Mouse (Mus musculus) forebrain, embryonic 10.5 days (tissue): Measurements from ENCODE around the gene Mindy2. TPM values are rescaled to one million over a fixed set of nuclear protein-coding genes. Genes with fewer than 3 reads are reported as not detected.
A peak's percentile ranks its signal among the peaks of the same experiment; 100 is the strongest.

Experiments used
- DNase-seq: peaks from one replicate; pipeline ENCODE4 v3.0.0-alpha.2; 2017; ENCODE audit warnings: low spot score; ENCODE audit errors: extremely low spot score
- H3K27ac ChIP-seq: fragments of 300-500 bp; sonication (generic); 2 replicates; pipeline ENCODE4 v1.5.1; 2016; ENCODE audit warnings: mild to moderate bottlenecking
- H3K27me3 ChIP-seq: fragments of 300-500 bp; sonication (generic); 2 replicates; pipeline ENCODE4 v1.6.1; 2016; ENCODE audit warnings: mild to moderate bottlenecking; ENCODE audit not compliant: poor library complexity, severe bottlenecking
- H3K36me3 ChIP-seq: fragments of 300-500 bp; sonication (generic); replicated peaks from 2 replicates; pipeline ENCODE4 v1.6.1; 2016; ENCODE audit warnings: mild to moderate bottlenecking, moderate library complexity
- H3K4me1 ChIP-seq: fragments of 300-500 bp; sonication (generic); 2 replicates; pipeline ENCODE4 v1.6.1; 2016
- H3K4me3 ChIP-seq: fragments of 300-500 bp; sonication (generic); 2 replicates; pipeline ENCODE4 v1.5.1; 2016; ENCODE audit warnings: mild to moderate bottlenecking, moderate library complexity
- H3K9me3 ChIP-seq: fragments of 300-500 bp; sonication (generic); 2 replicates; pipeline ENCODE4 v1.6.1; 2016; ENCODE audit warnings: mild to moderate bottlenecking, moderate library complexity
- WGBS: fragments of 180-500 bp; shearing (Covaris S2); methylation state at CpG from one replicate; pipeline ENCODE4 v1.1.7; 2016; 5-methylcytosine and 5-hydroxymethylcytosine counted together
- polyA plus RNA-seq: library from polyadenylated mRNA; unstranded; fragments of >200 nt; fragmentation: Nextera tagmentation; extraction: Ambion mirVana; gene quantifications from 2 replicates; pipeline ENCODE4 v1.2.1, GENCODE M21; 2016

Mindy2 gene
- polyA plus RNA-seq, 1 experiment from 2014 or later: 4.2 TPM

DNA sequence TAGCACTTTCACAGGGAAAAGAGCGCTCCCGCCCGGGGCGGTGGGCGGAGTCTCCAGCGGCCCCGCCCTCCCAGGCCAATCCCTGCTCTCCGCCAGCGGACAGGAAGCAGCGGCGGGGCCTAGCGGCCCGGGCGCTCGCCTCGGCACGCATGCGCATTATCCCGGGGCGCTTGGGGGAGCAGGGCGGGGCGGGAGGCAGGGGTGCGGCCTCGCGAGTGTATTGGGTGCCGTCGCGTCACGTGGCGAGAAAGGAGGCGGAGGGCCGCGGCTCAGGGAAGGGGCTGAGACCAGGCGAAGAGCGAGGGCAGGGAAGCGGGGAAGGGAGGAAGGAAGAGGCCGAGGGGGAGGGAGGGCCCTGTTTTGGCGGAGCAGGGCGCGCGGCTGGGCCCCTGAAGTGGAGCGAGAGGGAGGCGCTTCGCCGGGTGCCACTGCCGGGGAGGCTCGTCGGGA, 21.7 kb upstream of the Mindy2 start, which contains the start of gene Adam10:
Gene Adam10 (plus strand): TSS at position 316 of the 450 bp plus-strand sequence.
- no peaks in the 10 kb centered on the region for H3K27me3 ChIP-seq
- peak within 1 kb of the TSS; percentile 97 for H3K4me3 ChIP-seq
- H3K9me3 ChIP-seq: no peaks in the 10 kb centered on the region
- peak within 1 kb of the TSS; percentile 97 for H3K27ac ChIP-seq
- under 1% methylated on average over 44 of the region's 48 CpGs for WGBS
- peaks cover 28% of the 10 kb centered on the region for H3K4me1 ChIP-seq
- peak; percentile 99 for DNase-seq
- no peaks in the 10 kb centered on the region for H3K36me3 ChIP-seq

DNA sequence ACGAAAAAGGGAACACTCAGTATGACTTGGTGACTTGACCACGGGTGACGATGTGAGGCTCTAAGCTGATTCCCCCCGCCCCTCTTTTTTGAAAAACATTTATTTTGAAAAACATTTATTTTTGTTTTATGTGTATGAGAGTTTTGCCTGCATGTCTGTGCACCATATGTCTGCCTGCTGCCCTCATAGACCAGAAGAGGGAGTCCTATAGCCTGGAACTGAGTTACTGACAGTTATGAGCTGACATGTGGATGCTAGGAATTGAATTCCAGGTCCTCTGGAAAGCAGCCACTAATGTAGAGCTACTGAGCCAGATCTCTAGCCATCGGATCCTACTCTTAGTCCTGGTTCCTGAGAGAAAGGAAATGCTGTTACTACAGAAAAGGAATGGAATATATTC, 19.0 kb upstream of the Mindy2 start:
- H3K9me3 ChIP-seq: no peaks in the 10 kb centered on the region
- H3K36me3 ChIP-seq: no peaks in the 10 kb centered on the region
- H3K4me3 ChIP-seq: no peak overlapping the region
- 83% methylated on average over 5 of the region's 5 CpGs for WGBS
- H3K4me1 ChIP-seq: peaks cover 23% of the 10 kb centered on the region
- no peak overlapping the region for H3K27ac ChIP-seq
- no peak for DNase-seq
- no peaks in the 10 kb centered on the region for H3K27me3 ChIP-seq

DNA sequence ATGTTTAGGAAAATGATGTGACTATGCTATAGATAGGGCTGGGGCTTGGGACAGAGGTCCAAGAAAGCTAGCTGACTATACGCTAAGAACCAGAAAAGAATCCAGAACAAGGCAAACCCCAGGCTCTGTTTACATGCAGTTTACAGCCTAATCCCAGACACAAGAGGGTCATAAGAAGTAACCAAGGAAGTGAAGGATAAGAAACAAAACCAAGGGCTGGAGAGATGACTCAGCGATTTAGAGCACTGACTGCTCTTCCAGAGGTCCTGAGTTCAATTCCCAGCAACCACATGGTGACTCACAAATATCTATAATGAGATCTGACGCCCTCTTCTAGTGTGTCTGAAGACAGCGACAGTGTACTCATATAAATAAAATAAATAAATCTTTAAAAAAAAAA, 18.1 kb upstream of the Mindy2 start:
- H3K27ac ChIP-seq: no peak overlapping the region
- no peaks in the 10 kb centered on the region for H3K27me3 ChIP-seq
- 79% methylated on average over 4 of the region's 4 CpGs for WGBS
- H3K9me3 ChIP-seq: no peaks in the 10 kb centered on the region
- DNase-seq: no peak
- no peaks in the 10 kb centered on the region for H3K36me3 ChIP-seq
- peaks cover 15% of the 10 kb centered on the region for H3K4me1 ChIP-seq
- no peak overlapping the region for H3K4me3 ChIP-seq

DNA sequence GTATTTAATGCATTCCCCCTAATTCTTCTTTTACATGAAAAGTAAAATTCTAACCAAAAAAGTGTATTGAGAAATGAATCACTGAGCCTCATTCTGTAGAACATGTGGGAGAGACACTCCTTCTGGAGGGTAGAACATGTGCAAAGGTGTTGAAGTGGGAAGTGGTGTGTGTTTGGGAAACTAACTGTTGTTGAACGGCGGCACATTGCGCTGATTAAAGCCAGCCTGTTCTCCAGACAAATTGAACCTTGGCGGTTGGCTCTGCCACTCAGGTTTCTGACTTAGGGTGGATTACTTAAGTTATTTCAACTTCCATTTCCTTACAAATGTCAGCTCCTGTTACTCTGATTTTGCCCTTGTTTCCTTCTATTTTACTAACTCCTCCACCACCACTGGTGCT, 16.7 kb upstream of the Mindy2 start:
- no peak overlapping the region for H3K4me3 ChIP-seq
- no peak overlapping the region for H3K27ac ChIP-seq
- H3K4me1 ChIP-seq: peaks cover 12% of the 10 kb centered on the region; the same call in 1 of the 2 replicates
- H3K9me3 ChIP-seq: no peaks in the 10 kb centered on the region
- no peaks in the 10 kb centered on the region for H3K27me3 ChIP-seq
- DNase-seq: no peak
- 96% methylated on average over 4 of the region's 4 CpGs for WGBS
- H3K36me3 ChIP-seq: no peaks in the 10 kb centered on the region

DNA sequence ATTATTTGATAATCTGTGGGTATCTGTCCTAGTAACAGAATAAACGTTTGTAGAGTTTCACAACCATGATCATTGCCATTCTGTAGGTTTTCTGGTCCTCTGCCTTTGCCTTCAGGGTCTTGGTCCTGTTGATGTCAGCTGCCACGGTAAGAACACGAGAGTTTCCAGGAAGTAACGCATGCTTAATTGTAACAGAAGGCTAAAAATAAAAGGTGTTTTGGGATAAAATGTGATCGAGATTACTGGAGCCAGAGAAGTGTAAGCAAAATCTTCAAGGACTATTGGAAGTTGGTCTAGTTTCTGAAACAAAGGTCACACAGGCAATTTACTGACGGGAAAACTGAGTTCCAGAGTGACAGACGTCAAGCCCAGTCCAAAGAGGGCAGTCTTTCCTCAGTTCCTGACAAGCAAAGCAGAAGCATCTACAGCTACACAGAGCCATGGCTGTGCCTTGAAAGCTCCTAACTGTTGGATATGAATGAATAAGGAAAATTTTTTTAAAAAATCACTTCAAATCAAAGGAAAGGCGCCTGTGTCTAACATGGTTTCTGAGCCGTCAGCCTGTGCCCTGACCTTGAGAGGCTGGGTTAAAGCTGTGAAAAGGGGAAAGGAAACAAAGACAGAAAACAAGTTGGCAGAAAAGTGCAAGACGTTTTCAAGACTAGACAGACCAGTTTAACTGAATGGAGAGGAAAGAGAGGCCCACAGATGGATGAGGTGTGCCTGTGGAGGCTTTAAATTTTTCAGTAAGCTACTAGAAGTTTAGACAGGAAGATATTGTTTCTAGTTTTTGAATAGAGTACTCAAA, 15.0 kb upstream of the Mindy2 start:
- Histone ChIP-seq H3K9me3 (no peaks in the 10 kb centered on the region), H3K27ac (no peak overlapping the region), H3K4me1 (peaks cover 6% of the 10 kb centered on the region; the same call in 1 of the 2 replicates), H3K27me3 (no peaks in the 10 kb centered on the region), H3K36me3 (no peaks in the 10 kb centered on the region), H3K4me3 (no peak overlapping the region)
- no peak for DNase-seq
- WGBS: 62% methylated on average over 10 of the region's 10 CpGs

DNA sequence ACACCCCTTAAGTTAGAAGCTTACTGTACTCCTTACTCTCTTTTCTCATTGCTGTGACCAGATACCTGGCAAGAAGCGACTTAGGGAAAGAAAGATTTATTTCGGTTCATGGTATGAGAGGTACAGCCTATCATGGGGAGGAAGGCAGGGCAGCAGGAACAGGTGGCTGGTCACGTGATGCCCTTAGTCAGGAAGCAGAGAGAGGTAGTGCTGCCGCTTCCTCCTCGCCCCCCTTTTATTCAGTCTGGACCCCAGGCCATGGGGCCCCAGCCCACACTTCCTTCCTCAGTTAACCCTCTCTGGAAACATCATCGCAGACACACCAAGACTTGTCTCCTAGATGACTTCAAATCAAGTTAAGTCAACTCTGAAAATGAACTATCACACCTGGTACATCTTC, 14.3 kb upstream of the Mindy2 start:
- Histone ChIP-seq H3K36me3 (no peaks in the 10 kb centered on the region), H3K4me3 (no peak overlapping the region), H3K27ac (no peak overlapping the region), H3K4me1 (peaks cover 6% of the 10 kb centered on the region; the same call in 1 of the 2 replicates), H3K27me3 (no peaks in the 10 kb centered on the region), H3K9me3 (no peaks in the 10 kb centered on the region)
- DNase-seq: no peak
- 80% methylated on average over 6 of the region's 6 CpGs for WGBS

DNA sequence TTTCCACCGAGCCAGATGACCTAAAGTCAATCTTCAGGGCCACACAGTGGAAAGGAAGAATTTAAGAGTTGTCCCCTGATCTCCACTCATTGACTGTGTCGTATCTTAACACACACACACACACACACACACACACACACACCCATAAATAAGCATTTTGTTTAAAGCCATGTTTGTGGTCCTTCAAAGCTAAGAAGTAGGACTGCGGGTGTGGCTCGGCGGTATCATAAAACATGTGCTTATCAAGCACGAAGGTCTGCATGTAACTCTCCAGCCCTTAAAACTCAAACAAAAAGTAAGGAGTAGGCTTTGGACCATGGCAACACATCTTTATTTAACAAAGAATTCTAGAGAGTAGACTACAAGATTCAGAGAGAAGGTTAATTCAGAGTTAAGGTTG, 13.4 kb upstream of the Mindy2 start:
- H3K27ac ChIP-seq: no peak overlapping the region
- H3K4me1 ChIP-seq: peaks cover 6% of the 10 kb centered on the region; the same call in 1 of the 2 replicates
- 92% methylated on average over 6 of the region's 6 CpGs for WGBS
- H3K27me3 ChIP-seq: no peaks in the 10 kb centered on the region
- no peak overlapping the region for H3K4me3 ChIP-seq
- H3K36me3 ChIP-seq: no peaks in the 10 kb centered on the region
- no peak for DNase-seq
- H3K9me3 ChIP-seq: no peaks in the 10 kb centered on the region

DNA sequence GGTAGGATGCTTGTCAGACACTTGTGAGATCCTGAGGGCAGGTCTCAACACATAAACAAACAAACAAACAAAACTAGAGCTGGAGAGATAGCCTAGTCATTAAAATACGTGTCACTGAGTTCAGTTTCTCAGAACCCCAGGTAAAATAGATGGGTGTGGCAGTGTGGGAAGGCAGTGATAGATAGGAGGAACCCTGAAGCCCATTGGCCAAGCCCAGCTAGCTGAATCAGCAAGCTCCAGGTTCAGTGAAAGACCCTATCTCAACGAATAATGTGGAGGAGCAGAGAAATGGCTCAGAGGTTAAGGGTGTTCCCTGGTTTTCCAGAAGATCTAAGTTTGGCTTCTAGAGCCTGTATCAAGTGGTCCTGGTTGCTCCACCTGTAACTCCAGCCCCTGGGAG, 12.2 kb upstream of the Mindy2 start:
- Histone ChIP-seq H3K36me3 (no peaks in the 10 kb centered on the region), H3K4me3 (no peak overlapping the region), H3K9me3 (no peaks in the 10 kb centered on the region), H3K4me1 (peaks cover 6% of the 10 kb centered on the region; the same call in 1 of the 2 replicates), H3K27me3 (no peaks in the 10 kb centered on the region), H3K27ac (no peak overlapping the region)
- DNase-seq: no peak
- WGBS: 66% methylated on average over 2 of the region's 2 CpGs

DNA sequence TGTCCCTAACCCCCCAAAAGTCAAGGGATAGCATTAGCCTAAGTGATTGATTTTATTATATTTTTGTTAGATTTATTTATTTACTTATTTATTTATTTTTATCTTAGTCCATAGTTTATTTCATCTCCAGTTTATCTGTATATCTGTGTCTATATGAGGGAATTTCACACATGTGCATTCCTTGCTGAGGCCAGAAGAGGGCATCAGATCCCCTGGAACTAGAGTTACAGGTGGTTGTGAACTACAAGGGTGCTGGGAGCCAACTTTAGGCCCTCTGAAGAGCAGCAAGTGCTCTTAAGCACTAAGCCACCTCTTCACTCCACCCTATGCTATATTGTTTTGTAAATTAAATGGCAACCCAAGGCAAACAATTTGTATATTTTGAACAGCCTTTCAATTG, 11.1 kb upstream of the Mindy2 start:
- H3K4me1 ChIP-seq: peaks cover 6% of the 10 kb centered on the region; the same call in 1 of the 2 replicates
- H3K4me3 ChIP-seq: no peak overlapping the region
- no peak for DNase-seq
- H3K36me3 ChIP-seq: no peaks in the 10 kb centered on the region
- H3K27me3 ChIP-seq: no peaks in the 10 kb centered on the region
- H3K9me3 ChIP-seq: no peaks in the 10 kb centered on the region
- no peak overlapping the region for H3K27ac ChIP-seq

DNA sequence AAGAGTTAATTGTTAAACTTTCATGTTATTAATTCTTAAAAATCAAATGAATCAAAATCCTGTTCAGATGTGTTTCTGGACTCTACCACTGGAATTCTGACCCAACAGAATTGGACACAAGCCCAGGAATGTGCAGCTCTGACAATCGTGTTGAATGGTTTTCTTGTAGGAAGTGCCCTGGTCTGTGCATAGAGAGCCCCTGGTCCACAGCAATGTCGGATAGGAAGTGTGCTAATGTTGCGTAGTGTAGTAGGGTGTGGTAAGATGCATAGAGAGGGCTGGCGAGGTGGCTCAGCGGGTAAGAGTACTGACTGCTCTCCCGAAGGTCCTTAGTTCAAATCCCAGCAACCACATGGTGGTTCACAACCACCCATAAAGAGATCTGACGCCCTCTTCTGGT, 9.8 kb upstream of the Mindy2 start:
- no peaks in the 10 kb centered on the region for H3K27me3 ChIP-seq
- H3K4me1 ChIP-seq: 0 out of 2 replicates have a peak, but pooled peaks cover under 1% of the 10 kb centered on the region
- DNase-seq: no peak
- no peaks in the 10 kb centered on the region for H3K9me3 ChIP-seq
- no peak overlapping the region for H3K4me3 ChIP-seq
- no peak overlapping the region for H3K27ac ChIP-seq
- 78% methylated on average over 7 of the region's 7 CpGs for WGBS
- H3K36me3 ChIP-seq: no peaks in the 10 kb centered on the region

DNA sequence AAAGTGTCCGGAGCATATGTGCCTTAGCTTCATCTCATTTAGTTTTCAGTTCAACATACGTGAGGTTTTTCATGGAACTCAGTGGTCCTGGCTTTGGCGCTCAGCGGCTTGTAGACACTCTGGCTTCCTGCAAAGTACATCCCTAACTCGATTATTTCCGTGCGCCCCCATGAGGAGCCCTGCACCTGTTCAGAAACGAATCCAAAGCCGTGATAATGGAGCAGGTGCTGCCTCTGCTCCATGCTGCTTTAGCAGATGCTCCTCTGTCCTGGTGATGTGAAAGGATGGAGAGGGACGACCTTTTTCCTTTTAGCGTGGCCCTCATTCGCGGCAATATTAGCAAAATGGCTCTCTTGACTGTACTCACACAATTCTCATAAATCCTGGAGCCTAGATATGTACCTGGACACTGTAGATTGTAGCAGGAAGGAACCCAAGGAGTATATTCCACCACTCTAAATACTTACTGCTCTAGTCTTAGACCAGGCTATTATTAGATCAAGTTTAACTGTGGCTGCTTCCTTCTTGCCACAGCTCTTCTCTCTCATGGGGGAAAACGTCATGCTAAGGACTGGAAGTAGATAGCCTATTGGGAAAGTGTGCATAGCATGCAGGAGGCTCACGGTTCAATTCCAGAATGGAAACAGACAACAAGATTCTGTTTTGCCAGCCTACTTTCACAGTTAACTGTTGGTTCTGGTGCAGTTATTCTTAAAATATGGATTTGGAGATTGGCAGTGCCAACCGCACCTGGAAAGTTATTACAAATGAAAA, 8.6 kb upstream of the Mindy2 start:
- H3K4me1 ChIP-seq: no peaks in the 10 kb centered on the region
- no peaks in the 10 kb centered on the region for H3K36me3 ChIP-seq
- H3K27ac ChIP-seq: no peak overlapping the region
- no peak overlapping the region for H3K4me3 ChIP-seq
- no peak for DNase-seq
- 72% methylated on average over 16 of the region's 16 CpGs for WGBS
- H3K9me3 ChIP-seq: no peaks in the 10 kb centered on the region
- no peaks in the 10 kb centered on the region for H3K27me3 ChIP-seq

DNA sequence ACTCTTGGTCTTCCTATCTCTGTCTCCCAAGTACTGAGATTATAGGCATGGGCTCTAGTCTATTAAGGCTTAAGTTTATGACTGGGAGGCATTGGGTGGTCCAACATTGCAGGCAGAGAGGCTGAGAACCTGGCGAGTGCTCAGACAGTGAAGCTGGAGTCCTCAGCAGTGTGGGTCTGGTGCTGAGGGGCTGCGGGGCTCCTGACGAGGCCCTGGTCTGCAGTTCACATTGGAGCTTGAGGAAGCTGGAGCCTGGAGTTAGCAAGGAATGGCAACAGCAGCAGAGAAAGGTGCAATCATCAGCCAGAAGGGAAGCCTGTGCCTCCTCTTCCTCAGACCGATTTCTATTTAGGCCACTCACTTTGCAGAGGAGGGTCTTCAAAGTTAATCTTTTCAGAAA, 7.9 kb upstream of the Mindy2 start:
- Histone ChIP-seq H3K4me3 (no peak overlapping the region), H3K27me3 (no peaks in the 10 kb centered on the region), H3K4me1 (no peaks in the 10 kb centered on the region), H3K9me3 (no peaks in the 10 kb centered on the region), H3K36me3 (no peaks in the 10 kb centered on the region), H3K27ac (no peak overlapping the region)
- 70% methylated on average over 4 of the region's 4 CpGs for whole genome bisulfite sequencing
- no peak for DNase-seq

DNA sequence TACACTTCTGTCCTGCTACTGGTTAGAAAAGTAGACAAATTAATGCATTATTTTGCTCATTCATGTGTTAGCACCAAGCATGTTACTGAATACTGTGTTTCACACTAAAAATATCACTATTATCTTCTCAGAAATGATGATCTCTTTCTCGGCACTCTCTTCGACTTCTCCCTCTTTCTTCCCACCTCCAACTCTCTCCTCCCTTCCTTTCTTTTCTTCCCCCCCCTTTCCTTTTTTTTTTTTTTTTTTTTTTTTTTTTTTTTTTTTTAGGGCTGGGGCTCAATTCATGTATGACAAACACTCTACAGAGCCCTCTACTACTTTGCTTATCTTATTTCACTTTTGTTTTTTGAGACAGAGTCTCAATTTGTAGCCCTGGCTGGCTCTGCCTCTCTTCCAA, 1.3 kb upstream of the Mindy2 start:
- DNase-seq: no peak
- 81% methylated on average over 2 of the region's 2 CpGs for whole genome bisulfite sequencing
- Histone ChIP-seq H3K9me3 (no peaks in the 10 kb centered on the region), H3K36me3 (no peaks in the 10 kb centered on the region), H3K4me3 (no peak overlapping the region), H3K27ac (no peak overlapping the region), H3K4me1 (peaks cover 34% of the 10 kb centered on the region), H3K27me3 (no peaks in the 10 kb centered on the region)
